Mouse (Mus musculus) adrenal gland, postnatal 36 days (tissue): ENCODE measurements around the gene Serpinb3b. TPM values are rescaled to one million over a fixed set of nuclear protein-coding genes. Genes with fewer than 3 reads are reported as not detected.
"Not testable (repeated sequence)": the region's sequence is repeated elsewhere in the genome, so short reads cannot be mapped to it uniquely, and the experiment has no call there.

ENCODE experiments used
- DNase-seq, 2 experiments: peaks; one replicate each; pipeline ENCODE4 v3.0.0; 2021; ENCODE audit warnings: mixed read lengths in 1 of 2
- long read RNA-seq, 2 experiments: library from polyadenylated mRNA; stranded (forward); transcript quantifications; one replicate each; pipeline ENCODE4 v2.0.0; 2021; ENCODE audit warnings: borderline sequencing depth in 2 of 2
- total RNA-seq, 2 experiments: library from RNA; stranded (reverse); gene quantifications; 2 replicates each; pipeline ENCODE4 v1.2.3; 2021

The Serpinb3b gene
- total RNA-seq, result not detected
- long read RNA-seq, experiment 1, result 0 reads
- long read RNA-seq, experiment 2, result 0 reads

- not testable (repeated sequence) for DNase-seq
Measured at GRCm38 (mm10) chr1:107278261-107278660, at the start of gene Serpinb3b, which contains the start of gene Serpinb3c. Gene Serpinb3b (minus strand): TSS chr1:107278361. Gene Serpinb3c (minus strand): TSS chr1:107278371.

- DNase-seq, result not testable (repeated sequence)
Measured at GRCm38 (mm10) chr1:107243170-107243569, 35.0 kb downstream of the Serpinb3b start.

GRCm38 (mm10) chr1:107217276-107217675 is 60.9 kb downstream of the Serpinb3b start:
- DNase-seq, result not testable (repeated sequence)

GRCm38 (mm10) chr1:107127453-107127852 is 150.7 kb downstream of the Serpinb3b start:
- peak in 1 of 2 experiments; percentile 7 for DNase-seq

Other genes with a start within 250 kb of the Serpinb3b start
- gene Serpinb3a, start 226.1 kb downstream of the Serpinb3b start, total RNA-seq, result not detected
- not detected for gene Serpinb3d, start 194.9 kb downstream of the Serpinb3b start, total RNA-seq
- gene Serpinb3c, start within 50 bp of the Serpinb3b start, total RNA-seq, result not detected
- not detected for gene Serpinb11, start 82.8 kb upstream of the Serpinb3b start, total RNA-seq
- gene Serpinb7, start 121.3 kb upstream of the Serpinb3b start, total RNA-seq, result not detected
- under 1 TPM in 1 of 2 experiments, not detected in 1; 0.36 TPM for gene Serpinb2, start 233.1 kb upstream of the Serpinb3b start, total RNA-seq